Mouse (Mus musculus) spleen, adult 2 months (tissue): ENCODE data around the gene Poc1a. TPM values are rescaled to one million over a fixed set of nuclear protein-coding genes. Genes with fewer than 3 reads are reported as not detected.

Experiments used
- DNase-seq, 2 experiments: peaks; one replicate each; pipeline versions ENCODE4 v3.0.0 to v3.0.0-alpha.2; 2012 to 2021; ENCODE audit warnings: low spot score in 2 of 2, low read depth in 1 of 2
- H3K27ac ChIP-seq: fragments of 200-500 bp; 2 replicates; pipeline ENCODE4 v1.5.1; 2012; ENCODE audit warnings: low read length, inconsistent platforms; ENCODE audit not compliant: insufficient read depth
- H3K27me3 ChIP-seq: fragments of 200-500 bp; 2 replicates; pipeline ENCODE4 v1.6.1; 2012; ENCODE audit warnings: mild to moderate bottlenecking, moderate library complexity, low read length, inconsistent platforms; ENCODE audit not compliant: control insufficient read depth, insufficient read depth
- H3K36me3 ChIP-seq: fragments of 200-500 bp; 2 replicates; pipeline ENCODE4 v1.6.1; 2012; ENCODE audit warnings: mild to moderate bottlenecking, low read length, inconsistent platforms; ENCODE audit not compliant: control insufficient read depth, insufficient read depth
- H3K4me1 ChIP-seq: fragments of 200-500 bp; 2 replicates; pipeline ENCODE4 v1.6.1; 2011; ENCODE audit warnings: inconsistent platforms; ENCODE audit not compliant: control insufficient read depth, insufficient read depth, insufficient read length
- H3K4me3 ChIP-seq: fragments of 200-500 bp; 2 replicates; pipeline ENCODE4 v1.5.1; 2011; ENCODE audit warnings: mild to moderate bottlenecking, inconsistent platforms; ENCODE audit not compliant: insufficient read depth, insufficient read length; ENCODE audit errors: extremely low read depth
- CTCF ChIP-seq: fragments of 200-500 bp; IDR thresholded peaks from 2 replicates; pipeline ENCODE4 v1.5.1; 2011; ENCODE audit warnings: mild to moderate bottlenecking, inconsistent platforms; ENCODE audit not compliant: insufficient read depth, insufficient read length, insufficient replicate concordance; ENCODE audit errors: extremely low read depth
- POLR2A ChIP-seq: fragments of 200-500 bp; IDR thresholded peaks from 2 replicates; pipeline ENCODE4 v1.6.1; 2011; ENCODE audit warnings: low read depth, low read length, inconsistent platforms
- WGBS: fragments of 180-500 bp; shearing (Covaris S2); methylation state at CpG from one replicate; pipeline ENCODE4 v1.1.7; 2018; 5-methylcytosine and 5-hydroxymethylcytosine counted together
- polyA plus RNA-seq: library from polyadenylated mRNA; depleted of rRNA; stranded (reverse); fragments of >200 nt; gene quantifications from 2 replicates; pipeline ENCODE4 v1.2.3, GENCODE M21; 2012

The Poc1a gene
- polyA plus RNA-seq, 1 experiment, result 6.8 TPM

GRCm38 (mm10) chr9:106351178-106351577 is 70.3 kb downstream of the Poc1a start:
- DNase-seq, result no peak
- Histone ChIP-seq H3K27ac (no peak overlapping the region), H3K4me3 (no peak overlapping the region), H3K4me1 (no peaks in the 10 kb centered on the region), H3K36me3 (no peaks in the 10 kb centered on the region), H3K27me3 (no peaks in the 10 kb centered on the region)
- TF ChIP-seq CTCF (peak; percentile 13; the same call in 1 of the 2 replicates), POLR2A (no peak)
- WGBS, result 67% methylated on average over 6 of the region's 6 CpGs

- H3K27ac ChIP-seq, result no peak overlapping the region
- DNase-seq, result no peak
- 84% methylated on average over 6 of the region's 6 CpGs for WGBS
- no peak overlapping the region for H3K4me3 ChIP-seq
- H3K4me1 ChIP-seq, result no peaks in the 10 kb centered on the region
- no peaks in the 10 kb centered on the region for H3K27me3 ChIP-seq
- no peaks in the 10 kb centered on the region for H3K36me3 ChIP-seq
- TF ChIP-seq CTCF (no peak), POLR2A (no peak)
Measured at GRCm38 (mm10) chr9:106353779-106354178, 72.9 kb downstream of the Poc1a start.

GRCm38 (mm10) chr9:106354810-106355209 is 73.9 kb downstream of the Poc1a start:
- H3K27ac ChIP-seq, result no peak overlapping the region
- H3K27me3 ChIP-seq, result no peaks in the 10 kb centered on the region
- TF ChIP-seq CTCF (no peak), POLR2A (no peak)
- H3K4me1 ChIP-seq, result no peaks in the 10 kb centered on the region
- DNase-seq, result no peak
- H3K36me3 ChIP-seq, result no peaks in the 10 kb centered on the region
- 94% methylated on average over 6 of the region's 6 CpGs for WGBS
- H3K4me3 ChIP-seq, result no peak overlapping the region

- Histone ChIP-seq H3K4me3 (no peak overlapping the region), H3K4me1 (no peaks in the 10 kb centered on the region), H3K36me3 (no peaks in the 10 kb centered on the region), H3K27ac (no peak overlapping the region), H3K27me3 (no peaks in the 10 kb centered on the region)
- TF ChIP-seq POLR2A (no peak), CTCF (no peak)
- DNase-seq, result no peak
- WGBS, result 93% methylated on average over 10 of the region's 10 CpGs
Measured at GRCm38 (mm10) chr9:106355217-106355974, 74.5 kb downstream of the Poc1a start.

- Histone ChIP-seq H3K27me3 (no peaks in the 10 kb centered on the region), H3K36me3 (no peaks in the 10 kb centered on the region), H3K27ac (no peak overlapping the region), H3K4me3 (no peak overlapping the region), H3K4me1 (no peaks in the 10 kb centered on the region)
- TF ChIP-seq POLR2A (no peak), CTCF (no peak)
- no peak for DNase-seq
Measured at GRCm38 (mm10) chr9:106355975-106356286, 75.1 kb downstream of the Poc1a start.

- DNase-seq, result no peak
- 77% methylated on average over 10 of the region's 10 CpGs for WGBS
- H3K4me1 ChIP-seq, result no peaks in the 10 kb centered on the region
- no peaks in the 10 kb centered on the region for H3K36me3 ChIP-seq
- H3K27ac ChIP-seq, result no peak overlapping the region
- no peaks in the 10 kb centered on the region for H3K27me3 ChIP-seq
- no peak overlapping the region for H3K4me3 ChIP-seq
- no peak for TF ChIP-seq POLR2A
Measured at GRCm38 (mm10) chr9:106356323-106356844, 75.5 kb downstream of the Poc1a start.

- DNase-seq, result no peak
- H3K4me3 ChIP-seq, result no peak overlapping the region
- no peak overlapping the region for H3K27ac ChIP-seq
- H3K27me3 ChIP-seq, result no peaks in the 10 kb centered on the region
- no peak for TF ChIP-seq CTCF
- no peak for TF ChIP-seq POLR2A
- no peaks in the 10 kb centered on the region for H3K4me1 ChIP-seq
- no peaks in the 10 kb centered on the region for H3K36me3 ChIP-seq
- 86% methylated on average over 3 of the region's 3 CpGs for WGBS
Measured at GRCm38 (mm10) chr9:106357167-106357566, 76.3 kb downstream of the Poc1a start.
